35 mouse cellular contexts compared by ENCODE assay signal in the genomic region with DNA sequence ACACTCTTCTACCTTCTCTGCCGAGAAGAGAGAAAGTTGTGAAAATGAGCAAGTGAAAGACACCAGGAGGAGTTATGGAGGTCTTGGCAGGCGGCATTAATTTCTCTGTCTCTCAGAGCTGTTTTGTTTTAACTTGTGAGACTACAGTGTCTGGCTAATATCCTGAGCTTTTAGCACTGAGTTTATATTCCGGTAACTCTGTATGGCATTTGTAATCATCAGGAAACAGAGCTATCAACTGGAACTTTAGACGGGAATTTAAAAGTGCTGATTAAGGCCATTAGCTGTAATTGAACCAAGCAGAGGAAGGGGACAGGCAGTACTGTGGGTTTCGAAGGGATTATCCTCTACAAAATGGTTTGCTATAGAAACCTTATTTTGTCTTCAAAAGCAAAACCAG. TPM values are rescaled to one million over a fixed set of nuclear protein-coding genes. Genes with fewer than 3 reads are reported as not detected.
DNase-seq lines count a peak whose midpoint lies in the region; ATAC-seq lines count a peak whose summit lies in the region.
"Had no signal": no experiment of that assay in that cellular context is flagged by ENCODE, and none has a peak within 500 bp of the region (broad histone marks: within the 10 kb centered on the region; RNA-seq: fewer than 3 reads in every experiment).

No protein-coding gene starts in this region.

- H3K36me3 ChIP-seq in heart, embryonic 10.5 days, result no peaks in the 10 kb centered on the region
- H3K36me3 ChIP-seq in heart, embryonic 15.5 days, result no peaks in the 10 kb centered on the region
- H3K36me3 ChIP-seq in liver, embryonic 11.5 days (ENCODE audit: control insufficient read depth, insufficient read depth, low read length), result no peaks in the 10 kb centered on the region
- no peaks in the 10 kb centered on the region for H3K36me3 ChIP-seq in liver, embryonic 12.5 days
- H3K36me3 ChIP-seq in forebrain, embryonic 16.5 days (ENCODE audit: control insufficient read depth, insufficient read depth), result no peaks in the 10 kb centered on the region
- H3K36me3 ChIP-seq: embryonic facial prominence, embryonic 12.5 days; forebrain, embryonic 10.5 days; forebrain, embryonic 15.5 days; hindbrain, embryonic 15.5 days; limb, embryonic 12.5 days; liver, embryonic 15.5 days; neural tube, embryonic 13.5 days had no signal

- H3K4me3 ChIP-seq in heart, embryonic 10.5 days, result no peak overlapping the region
- H3K4me3 ChIP-seq in heart, embryonic 15.5 days, result no peak overlapping the region
- no peak overlapping the region for H3K4me3 ChIP-seq in liver, embryonic 11.5 days (ENCODE audit: low read depth, low read length)
- H3K4me3 ChIP-seq in liver, embryonic 12.5 days, result no peak overlapping the region
- no peak overlapping the region for H3K4me3 ChIP-seq in forebrain, embryonic 16.5 days (replicated peaks; ENCODE audit: low read length)
- H3K4me3 ChIP-seq: embryonic facial prominence, embryonic 12.5 days; forebrain, embryonic 10.5 days; forebrain, embryonic 15.5 days; gastrocnemius, adult 2 months; hindbrain, embryonic 15.5 days; layer of hippocampus, adult 2 months; left cerebral cortex, adult 2 months; limb, embryonic 12.5 days; liver, embryonic 15.5 days; neural tube, embryonic 13.5 days had no signal

- H3K9ac ChIP-seq in heart, embryonic 15.5 days, result no peak overlapping the region
- H3K9ac ChIP-seq in liver, embryonic 11.5 days (ENCODE audit: low read depth, low read length), result no peak overlapping the region
- no peak overlapping the region for H3K9ac ChIP-seq in liver, embryonic 12.5 days
- no peak overlapping the region for H3K9ac ChIP-seq in forebrain, embryonic 16.5 days (replicated peaks; ENCODE audit: low read depth, low read length)
- H3K9ac ChIP-seq: embryonic facial prominence, embryonic 12.5 days; forebrain, embryonic 15.5 days; hindbrain, embryonic 15.5 days; limb, embryonic 12.5 days; liver, embryonic 15.5 days; neural tube, embryonic 13.5 days had no signal

- no peak for DNase-seq in heart, embryonic 10.5 days (ENCODE audit: low spot score)
- no peak for DNase-seq in heart, postnatal 36 days
- no peak for DNase-seq in heart, postnatal 4 days
- DNase-seq in liver, embryonic 11.5 days (ENCODE audit: low spot score), result no peak
- DNase-seq: adrenal gland, postnatal 10 days; cerebellum, adult 8-10 months; cerebellum, postnatal 25 days; gastrocnemius, adult 2 months; gastrocnemius, postnatal 36 days; kidney, adult 2 months; kidney, postnatal 36 days; lung, postnatal 36 days; right cerebral cortex, postnatal 4 days; thymus, postnatal 4 days had no signal

- H3K9me3 ChIP-seq in heart, embryonic 10.5 days, result no peaks in the 10 kb centered on the region
- H3K9me3 ChIP-seq in heart, embryonic 15.5 days (replicated peaks), result no peaks in the 10 kb centered on the region
- H3K9me3 ChIP-seq in liver, embryonic 11.5 days (ENCODE audit: control insufficient read depth, low read length), result no peaks in the 10 kb centered on the region
- H3K9me3 ChIP-seq in liver, embryonic 12.5 days (replicated peaks), result no peaks in the 10 kb centered on the region
- H3K9me3 ChIP-seq in forebrain, embryonic 16.5 days (ENCODE audit: control insufficient read depth, low read length), result no peaks in the 10 kb centered on the region
- H3K9me3 ChIP-seq: embryonic facial prominence, embryonic 12.5 days; forebrain, embryonic 10.5 days; forebrain, embryonic 15.5 days; hindbrain, embryonic 15.5 days; limb, embryonic 12.5 days; liver, embryonic 15.5 days; neural tube, embryonic 13.5 days had no signal

- 53% methylated on average over 5 of the region's 5 CpGs for WGBS in heart, embryonic 10.5 days
- 43% methylated on average over 5 of the region's 5 CpGs for WGBS in heart, embryonic 15.5 days
- WGBS in liver, embryonic 11.5 days, result 56% methylated on average over 5 of the region's 5 CpGs
- WGBS in liver, embryonic 12.5 days (ENCODE audit: insufficient replicate concordance), result 47% methylated on average over 5 of the region's 5 CpGs
- 59% methylated on average over 5 of the region's 5 CpGs for WGBS in forebrain, embryonic 16.5 days

- no peak overlapping the region for H3K4me2 ChIP-seq in heart, embryonic 15.5 days
- H3K4me2 ChIP-seq in liver, embryonic 11.5 days, result no peak overlapping the region
- no peak overlapping the region for H3K4me2 ChIP-seq in liver, embryonic 12.5 days
- H3K4me2 ChIP-seq in forebrain, embryonic 16.5 days (ENCODE audit: low read length), result no peak overlapping the region
- H3K4me2 ChIP-seq: embryonic facial prominence, embryonic 12.5 days; forebrain, embryonic 15.5 days; hindbrain, embryonic 15.5 days; limb, embryonic 12.5 days; liver, embryonic 15.5 days; midbrain, embryonic 11.5 days; neural tube, embryonic 13.5 days had no signal

- ATAC-seq in heart, embryonic 15.5 days (replicated peaks; ENCODE audit: insufficient number of reproducible peaks, insufficient read depth, low FRiP score, low read depth), result no peak; the same call in 1 of the 2 replicates
- ATAC-seq in liver, embryonic 11.5 days (replicated peaks; ENCODE audit: low FRiP score), result no peak; the same call in 1 of the 2 replicates
- ATAC-seq in liver, embryonic 12.5 days, result no peak
- no peak for ATAC-seq in forebrain, embryonic 16.5 days
- ATAC-seq: forebrain, embryonic 15.5 days; inflammation-experienced regulatory T-cells, adult 6 months; Patski had no signal

- intact Hi-C loops in heart, postnatal 36 days (cut with DNase I), result no loop called here

- H3K4me1 ChIP-seq in heart, embryonic 10.5 days, result no peaks in the 10 kb centered on the region
- H3K4me1 ChIP-seq in heart, embryonic 15.5 days (replicated peaks), result no peaks in the 10 kb centered on the region
- H3K4me1 ChIP-seq in liver, embryonic 11.5 days (replicated peaks; ENCODE audit: control insufficient read depth, insufficient read depth, low read length), result no peaks in the 10 kb centered on the region
- H3K4me1 ChIP-seq in liver, embryonic 12.5 days, result no peaks in the 10 kb centered on the region
- H3K4me1 ChIP-seq in forebrain, embryonic 16.5 days (replicated peaks; ENCODE audit: control insufficient read depth, insufficient read depth, low read length), result no peaks in the 10 kb centered on the region
- H3K4me1 ChIP-seq: embryonic facial prominence, embryonic 12.5 days; forebrain, embryonic 15.5 days; hindbrain, embryonic 15.5 days; limb, embryonic 12.5 days; liver, embryonic 15.5 days; neural tube, embryonic 13.5 days had no signal

- peak overlapping the region; percentile 52; the same call in 1 of the 2 replicates for H3K27ac ChIP-seq in heart, embryonic 10.5 days
- peak overlapping the region; percentile 51; the same call in 1 of the 2 replicates for H3K27ac ChIP-seq in heart, embryonic 15.5 days
- peak overlapping the region; percentile 2; the same call in 1 of the 2 replicates for H3K27ac ChIP-seq in liver, embryonic 11.5 days (ENCODE audit: low read depth, low read length)
- no peak overlapping the region for H3K27ac ChIP-seq in liver, embryonic 12.5 days
- no peak overlapping the region for H3K27ac ChIP-seq in forebrain, embryonic 16.5 days (ENCODE audit: low read length)
- H3K27ac ChIP-seq: embryonic facial prominence, embryonic 12.5 days; forebrain, embryonic 10.5 days; forebrain, embryonic 15.5 days; gastrocnemius, adult 2 months; hindbrain, embryonic 15.5 days; layer of hippocampus, adult 2 months; left cerebral cortex, adult 2 months; limb, embryonic 12.5 days; liver, embryonic 15.5 days; neural tube, embryonic 13.5 days had no signal

- H3K27me3 ChIP-seq in heart, embryonic 10.5 days (ENCODE audit: insufficient read depth, poor library complexity, severe bottlenecking), result no peaks in the 10 kb centered on the region
- no peaks in the 10 kb centered on the region for H3K27me3 ChIP-seq in heart, embryonic 15.5 days
- H3K27me3 ChIP-seq in liver, embryonic 11.5 days (replicated peaks; ENCODE audit: control insufficient read depth, insufficient read depth, low read length), result no peaks in the 10 kb centered on the region
- H3K27me3 ChIP-seq in liver, embryonic 12.5 days (replicated peaks), result no peaks in the 10 kb centered on the region
- H3K27me3 ChIP-seq in forebrain, embryonic 16.5 days (replicated peaks; ENCODE audit: control insufficient read depth, insufficient read depth, low read length), result no peaks in the 10 kb centered on the region
- H3K27me3 ChIP-seq: embryonic facial prominence, embryonic 12.5 days; forebrain, embryonic 15.5 days; hindbrain, embryonic 15.5 days; limb, embryonic 12.5 days; liver, embryonic 15.5 days; neural tube, embryonic 13.5 days; Patski had no signal

RNA-seq across cellular contexts. Expression of gene Ppa2, which starts 25.3 kb away (rescaled TPM):
- 92.8 and 98.3 TPM in 2 replicates for polyA plus RNA-seq in heart, embryonic 10.5 days (2016; fragmentation: Nextera tagmentation; extraction: Ambion mirVana)
- total RNA-seq in heart, postnatal 36 days (2021), result 100 to 1,000 TPM; 138 to 145 TPM
- polyA plus RNA-seq in heart, embryonic 15.5 days (2015; fragmentation: Nextera tagmentation; extraction: Ambion mirVana), result 107 and 125 TPM in 2 replicates
- total RNA-seq in heart, postnatal 4 days (2021), result 10 to 100 TPM; 83.7 to 92.5 TPM
- polyA plus RNA-seq in liver, embryonic 11.5 days (2014; fragmentation: Nextera tagmentation; extraction: Ambion mirVana), result 102 and 107 TPM in 2 replicates
- 68.4 and 71.8 TPM in 2 replicates for polyA plus RNA-seq in liver, embryonic 12.5 days (2016; fragmentation: Nextera tagmentation; extraction: Ambion mirVana)
- polyA plus RNA-seq in forebrain, embryonic 16.5 days (2015; fragmentation: Nextera tagmentation; extraction: Ambion mirVana), result 72.1 and 76.9 TPM in 2 replicates

RNA-seq across cellular contexts. Expression of gene Arhgef38, which starts 49.8 kb away (rescaled TPM):
- polyA plus RNA-seq in heart, embryonic 10.5 days (2016; fragmentation: Nextera tagmentation; extraction: Ambion mirVana), result not detected in 2 replicates
- not detected for total RNA-seq in heart, postnatal 36 days (2021)
- polyA plus RNA-seq in heart, embryonic 15.5 days (2015; fragmentation: Nextera tagmentation; extraction: Ambion mirVana), result 0.01 and 0.28 TPM in 2 replicates
- total RNA-seq in heart, postnatal 4 days (2021), result not detected
- not detected in 2 replicates for polyA plus RNA-seq in liver, embryonic 11.5 days (2014; fragmentation: Nextera tagmentation; extraction: Ambion mirVana)
- polyA plus RNA-seq in liver, embryonic 12.5 days (2016; fragmentation: Nextera tagmentation; extraction: Ambion mirVana), result not detected in 2 replicates
- 0.06 TPM in 1 of 2 replicates, not detected in the other for polyA plus RNA-seq in forebrain, embryonic 16.5 days (2015; fragmentation: Nextera tagmentation; extraction: Ambion mirVana)
- total RNA-seq: adrenal gland, postnatal 10 days; gastrocnemius, adult 2 months; gastrocnemius, postnatal 36 days; hematopoietic stem cell, adult 5-6 weeks; layer of hippocampus, adult 2 months; layer of hippocampus, postnatal 14 days; left cerebral cortex, adult 2 months; megakaryocyte, adult 5-6 weeks; MEL had no signal
- polyA plus RNA-seq: forebrain, embryonic 15.5 days; hindbrain, embryonic 15.5 days; limb, embryonic 12.5 days; liver, embryonic 15.5 days; neural tube, embryonic 13.5 days; spleen, adult 2 months; testis, adult 2 months had no signal

Comparison
In these comparisons a context has a peak if more than half of its experiments do, and no peak if none do; other contexts are left out.
1. H3K27ac ChIP-seq: peak in heart, embryonic 10.5 days (single experiment), heart, embryonic 15.5 days (single experiment) and liver, embryonic 11.5 days (single experiment); none in liver, embryonic 12.5 days (single experiment) and forebrain, embryonic 16.5 days (single experiment).